Mouse (Mus musculus): ENCODE measurements at regions not wholly inside any gene's neighbourhood (a gene's known extent, or its start where the extent isn't known, plus 50 kb on each side); places are given as distances from the start of the nearest gene placed in this dataset.

- no peak overlapping the region for H3K4me2 ChIP-seq (ENCODE audit: low read depth, low read length)
- no peak overlapping the region for H3K9ac ChIP-seq (ENCODE audit: low read length)
- H3K4me1 ChIP-seq (replicated peaks; ENCODE audit: control insufficient read depth, insufficient read depth, low read length): no peaks in the 10 kb centered on the region
- no peaks in the 10 kb centered on the region for H3K27me3 ChIP-seq (ENCODE audit: control insufficient read depth, insufficient read depth, low read depth, low read length)
- no peak overlapping the region for H3K27ac ChIP-seq (ENCODE audit: low read length)
- ATAC-seq (ENCODE audit: low read depth): no peak
- H3K36me3 ChIP-seq (ENCODE audit: control insufficient read depth, insufficient read depth, low read length): no peaks in the 10 kb centered on the region
- no peaks in the 10 kb centered on the region for H3K9me3 ChIP-seq (ENCODE audit: control insufficient read depth, low read length)
- WGBS: 81% methylated on average over 1 of the region's 1 CpGs
- no peak overlapping the region for H3K4me3 ChIP-seq (ENCODE audit: low read length)
Measured at GRCm38 (mm10) chr1:77206535-77206934, 308.4 kb downstream of the Epha4 start.

GRCm38 (mm10) chr1:77209395-77209794 is 305.5 kb downstream of the Epha4 start:
- Histone ChIP-seq H3K4me1 (replicated peaks; ENCODE audit: control insufficient read depth, insufficient read depth, low read length) (peaks cover 8% of the 10 kb centered on the region), H3K4me2 (ENCODE audit: low read depth, low read length) (no peak overlapping the region), H3K4me3 (ENCODE audit: low read length) (no peak overlapping the region), H3K9ac (ENCODE audit: low read length) (no peak overlapping the region), H3K27ac (ENCODE audit: low read length) (no peak overlapping the region), H3K9me3 (ENCODE audit: control insufficient read depth, low read length) (no peaks in the 10 kb centered on the region), H3K36me3 (ENCODE audit: control insufficient read depth, insufficient read depth, low read length) (no peaks in the 10 kb centered on the region), H3K27me3 (ENCODE audit: control insufficient read depth, insufficient read depth, low read depth, low read length) (no peaks in the 10 kb centered on the region)
- no peak for ATAC-seq (ENCODE audit: low read depth)
- WGBS: 84% methylated on average over 3 of the region's 3 CpGs

DNA sequence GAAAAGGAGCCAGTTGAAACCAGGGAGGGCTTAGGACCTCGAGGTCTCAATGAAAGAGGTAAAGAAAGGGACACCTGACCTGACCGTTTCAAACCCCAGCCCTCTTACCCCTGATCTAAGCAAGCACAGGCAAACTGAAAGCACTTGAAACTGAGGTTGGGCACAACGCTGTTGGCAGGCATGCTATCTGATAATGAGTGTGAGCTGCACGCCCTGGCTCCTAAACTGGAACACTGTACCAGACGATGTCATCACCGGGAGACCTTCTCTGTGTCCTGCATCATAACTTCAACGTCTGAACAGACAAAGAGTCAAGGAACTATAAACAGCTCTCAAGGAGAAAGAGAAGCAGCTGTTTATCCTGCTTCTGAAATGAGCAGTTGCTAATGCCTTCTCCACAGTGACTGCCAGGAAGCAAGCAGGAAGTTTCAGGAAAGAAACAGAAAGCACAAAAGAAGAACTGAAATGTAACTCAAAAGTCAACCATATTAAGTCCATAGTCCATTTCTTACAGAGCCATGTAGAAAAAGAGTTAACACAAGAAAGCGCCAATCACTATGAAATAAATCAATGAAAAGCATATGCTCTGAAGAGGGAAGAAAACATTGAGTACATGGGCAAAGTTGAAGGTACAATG is 301.3 kb downstream of the Epha4 start:
- peak overlapping the region; percentile 44 for H3K4me2 ChIP-seq (ENCODE audit: low read depth, low read length)
- peak overlapping the region; percentile 24 for H3K9ac ChIP-seq (ENCODE audit: low read length)
- no peaks in the 10 kb centered on the region for H3K27me3 ChIP-seq (ENCODE audit: control insufficient read depth, insufficient read depth, low read depth, low read length)
- peak overlapping the region; percentile 37 for H3K27ac ChIP-seq (ENCODE audit: low read length)
- peak overlapping the region; percentile 9 for H3K4me3 ChIP-seq (ENCODE audit: low read length)
- H3K36me3 ChIP-seq (ENCODE audit: control insufficient read depth, insufficient read depth, low read length): no peaks in the 10 kb centered on the region
- ATAC-seq (ENCODE audit: low read depth): peak; percentile 92
- no peaks in the 10 kb centered on the region for H3K9me3 ChIP-seq (ENCODE audit: control insufficient read depth, low read length)
- H3K4me1 ChIP-seq (replicated peaks; ENCODE audit: control insufficient read depth, insufficient read depth, low read length): peaks cover 8% of the 10 kb centered on the region
- WGBS: 11% methylated on average over 8 of the region's 8 CpGs

DNA sequence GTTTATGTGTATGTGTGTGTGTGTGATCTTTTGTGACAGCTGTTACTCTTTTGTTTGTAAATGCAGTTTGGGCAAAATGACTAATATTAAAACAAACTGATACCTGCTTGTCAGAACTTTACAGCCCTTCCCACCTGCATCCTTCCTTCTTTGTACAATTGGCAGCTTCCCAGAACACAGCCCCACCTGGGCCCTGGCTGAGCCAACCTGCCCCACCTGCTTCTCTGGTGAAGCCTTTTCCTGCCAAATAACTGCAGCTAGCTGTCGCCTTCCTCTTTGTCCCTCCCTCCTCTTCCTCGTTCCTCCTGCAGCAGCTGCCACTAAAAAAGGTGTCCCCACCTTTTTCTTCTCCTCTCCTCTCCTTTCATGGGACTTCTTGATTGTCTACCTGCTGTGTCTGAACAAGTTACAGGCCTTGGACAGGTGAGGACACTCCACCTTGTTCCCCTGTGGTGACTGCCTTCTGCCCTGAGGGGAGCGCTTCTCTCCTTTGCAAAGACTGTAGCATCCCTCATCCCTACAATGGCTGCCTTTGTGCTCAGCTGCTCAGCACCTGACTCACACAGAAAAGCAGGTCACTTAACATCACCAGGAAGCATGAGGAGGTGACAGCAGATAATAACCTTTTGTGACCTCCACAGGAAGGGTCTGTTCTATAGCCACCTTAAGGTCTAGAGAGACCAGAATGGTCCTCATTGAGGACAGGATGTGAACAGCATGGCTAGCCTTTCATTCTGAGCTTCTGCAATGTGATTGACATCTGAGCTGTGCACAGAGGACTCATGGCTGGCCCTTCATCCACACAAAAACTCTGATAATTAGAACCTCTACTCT is 295.2 kb downstream of the Epha4 start:
- H3K27me3 ChIP-seq (ENCODE audit: control insufficient read depth, insufficient read depth, low read depth, low read length): no peaks in the 10 kb centered on the region
- no peaks in the 10 kb centered on the region for H3K9me3 ChIP-seq (ENCODE audit: control insufficient read depth, low read length)
- no peaks in the 10 kb centered on the region for H3K36me3 ChIP-seq (ENCODE audit: control insufficient read depth, insufficient read depth, low read length)
- H3K27ac ChIP-seq (ENCODE audit: low read length): no peak overlapping the region
- H3K9ac ChIP-seq (ENCODE audit: low read length): no peak overlapping the region
- peak; percentile 57; the same call in 1 of the 2 replicates for ATAC-seq (ENCODE audit: low read depth)
- no peak overlapping the region for H3K4me3 ChIP-seq (ENCODE audit: low read length)
- peaks cover 6% of the 10 kb centered on the region; the same call in 1 of the 2 replicates for H3K4me1 ChIP-seq (replicated peaks; ENCODE audit: control insufficient read depth, insufficient read depth, low read length)
- H3K4me2 ChIP-seq (ENCODE audit: low read depth, low read length): no peak overlapping the region
- WGBS: 66% methylated on average over 3 of the region's 3 CpGs

GRCm38 (mm10) chr1:77220322-77220590 is 294.6 kb downstream of the Epha4 start:
- ATAC-seq (ENCODE audit: low read depth): no peak

DNA sequence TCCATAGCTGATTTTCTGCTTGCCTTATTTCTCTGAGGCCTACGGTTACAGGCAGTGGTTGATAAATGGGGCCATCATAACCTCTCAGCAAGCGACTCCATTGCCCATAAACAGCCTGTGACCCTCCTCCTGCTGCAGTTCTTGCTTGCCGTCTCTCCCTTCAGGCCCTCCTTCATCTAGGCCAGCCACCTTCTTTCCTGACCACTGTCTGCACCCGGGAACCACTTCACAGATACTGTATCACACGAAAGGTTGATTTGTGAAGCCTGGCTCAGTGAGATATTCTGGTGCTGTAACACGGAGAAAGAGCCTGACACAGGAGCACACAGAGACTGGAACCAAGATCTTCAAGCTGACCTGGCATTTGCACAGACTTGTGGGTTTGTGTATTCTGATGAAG is 294.1 kb downstream of the Epha4 start:
- Histone ChIP-seq H3K4me1 (replicated peaks; ENCODE audit: control insufficient read depth, insufficient read depth, low read length) (peaks cover 6% of the 10 kb centered on the region; the same call in 1 of the 2 replicates), H3K4me3 (ENCODE audit: low read length) (no peak overlapping the region), H3K27me3 (ENCODE audit: control insufficient read depth, insufficient read depth, low read depth, low read length) (no peaks in the 10 kb centered on the region), H3K36me3 (ENCODE audit: control insufficient read depth, insufficient read depth, low read length) (no peaks in the 10 kb centered on the region), H3K4me2 (ENCODE audit: low read depth, low read length) (no peak overlapping the region), H3K27ac (ENCODE audit: low read length) (no peak overlapping the region), H3K9me3 (ENCODE audit: control insufficient read depth, low read length) (no peaks in the 10 kb centered on the region), H3K9ac (ENCODE audit: low read length) (no peak overlapping the region)
- 47% methylated on average over 6 of the region's 6 CpGs for WGBS
- no peak for ATAC-seq (ENCODE audit: low read depth)

More at GRCm38 (mm10) chr1:77220322-77220590, 294.6 kb downstream of the Epha4 start:
- H3K36me3 ChIP-seq (ENCODE audit: control insufficient read depth, insufficient read depth, low read length): no peaks in the 10 kb centered on the region
- no peak overlapping the region for H3K9ac ChIP-seq (ENCODE audit: low read length)
- no peak overlapping the region for H3K27ac ChIP-seq (ENCODE audit: low read length)
- H3K4me2 ChIP-seq (ENCODE audit: low read depth, low read length): no peak overlapping the region
- no peaks in the 10 kb centered on the region for H3K27me3 ChIP-seq (ENCODE audit: control insufficient read depth, insufficient read depth, low read depth, low read length)
- WGBS: 43% methylated on average over 1 of the region's 1 CpGs
- H3K4me3 ChIP-seq (ENCODE audit: low read length): no peak overlapping the region
- no peaks in the 10 kb centered on the region for H3K9me3 ChIP-seq (ENCODE audit: control insufficient read depth, low read length)
- H3K4me1 ChIP-seq (replicated peaks; ENCODE audit: control insufficient read depth, insufficient read depth, low read length): peaks cover 6% of the 10 kb centered on the region; the same call in 1 of the 2 replicates

GRCm38 (mm10) chr1:77221900-77222299 is 293.0 kb downstream of the Epha4 start:
- H3K9me3 ChIP-seq (ENCODE audit: control insufficient read depth, low read length): no peaks in the 10 kb centered on the region

GRCm38 (mm10) chr1:77226546-77226945 is 288.3 kb downstream of the Epha4 start:
- Histone ChIP-seq H3K4me2 (ENCODE audit: low read depth, low read length) (0 out of 2 replicates have a peak overlapping the region, but pooled peaks have one; percentile 30), H3K36me3 (ENCODE audit: control insufficient read depth, insufficient read depth, low read length) (no peaks in the 10 kb centered on the region), H3K27ac (ENCODE audit: low read length) (peak overlapping the region; percentile 76), H3K9me3 (ENCODE audit: control insufficient read depth, low read length) (no peaks in the 10 kb centered on the region), H3K4me3 (ENCODE audit: low read length) (no peak overlapping the region), H3K9ac (ENCODE audit: low read length) (no peak overlapping the region), H3K27me3 (ENCODE audit: control insufficient read depth, insufficient read depth, low read depth, low read length) (no peaks in the 10 kb centered on the region), H3K4me1 (replicated peaks; ENCODE audit: control insufficient read depth, insufficient read depth, low read length) (peaks cover 7% of the 10 kb centered on the region)
- 6% methylated on average over 4 of the region's 4 CpGs for WGBS
- peak; percentile 48; the same call in 1 of the 2 replicates for ATAC-seq (ENCODE audit: low read depth)

More at GRCm38 (mm10) chr1:77221900-77222299, 293.0 kb downstream of the Epha4 start:
- no peaks in the 10 kb centered on the region for H3K27me3 ChIP-seq (ENCODE audit: control insufficient read depth, insufficient read depth, low read depth, low read length)
- H3K27ac ChIP-seq (ENCODE audit: low read length): no peak overlapping the region
- H3K4me3 ChIP-seq (ENCODE audit: low read length): no peak overlapping the region
- 81% methylated on average over 2 of the region's 2 CpGs for WGBS
- no peak overlapping the region for H3K4me2 ChIP-seq (ENCODE audit: low read depth, low read length)
- no peak overlapping the region for H3K9ac ChIP-seq (ENCODE audit: low read length)
- ATAC-seq (ENCODE audit: low read depth): no peak
- H3K4me1 ChIP-seq (replicated peaks; ENCODE audit: control insufficient read depth, insufficient read depth, low read length): peaks cover 11% of the 10 kb centered on the region
- H3K36me3 ChIP-seq (ENCODE audit: control insufficient read depth, insufficient read depth, low read length): no peaks in the 10 kb centered on the region

DNA sequence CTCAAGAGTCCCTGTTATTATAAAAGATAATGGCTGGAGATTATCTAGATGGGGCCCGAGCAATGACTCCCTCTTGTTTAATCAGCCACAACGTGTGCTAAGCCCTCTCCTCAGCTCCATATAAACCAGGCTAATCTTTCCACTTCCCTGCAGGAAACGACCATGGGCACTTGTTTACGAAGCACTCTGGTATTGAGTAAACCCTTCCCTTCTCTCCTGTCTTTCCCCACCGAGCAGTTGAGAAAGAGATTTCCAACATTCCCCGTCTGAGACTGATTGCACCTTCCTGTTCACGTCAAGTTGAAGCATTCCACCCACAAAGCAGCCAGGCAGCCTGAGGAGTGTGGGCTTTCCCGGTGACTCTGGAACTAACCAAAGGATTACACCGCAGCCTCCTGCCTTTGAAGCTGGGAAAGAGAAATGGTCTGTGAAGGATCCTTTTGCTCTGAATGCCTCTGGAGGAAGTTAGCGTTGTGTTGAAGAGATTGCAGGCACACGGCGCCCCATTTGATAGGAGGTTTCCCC is 287.8 kb downstream of the Epha4 start:
- peak; percentile 89 for ATAC-seq (ENCODE audit: low read depth)
- Histone ChIP-seq H3K36me3 (ENCODE audit: control insufficient read depth, insufficient read depth, low read length) (no peaks in the 10 kb centered on the region), H3K4me3 (ENCODE audit: low read length) (no peak overlapping the region), H3K9ac (ENCODE audit: low read length) (peak overlapping the region; percentile 6; the same call in 1 of the 2 replicates), H3K9me3 (ENCODE audit: control insufficient read depth, low read length) (no peaks in the 10 kb centered on the region), H3K4me2 (ENCODE audit: low read depth, low read length) (peak overlapping the region; percentile 37; the same call in 1 of the 2 replicates), H3K4me1 (replicated peaks; ENCODE audit: control insufficient read depth, insufficient read depth, low read length) (peaks cover 7% of the 10 kb centered on the region), H3K27me3 (ENCODE audit: control insufficient read depth, insufficient read depth, low read depth, low read length) (no peaks in the 10 kb centered on the region), H3K27ac (ENCODE audit: low read length) (peak overlapping the region; percentile 76)
- WGBS: 3% methylated on average over 12 of the region's 12 CpGs

Data from lung, embryonic 16.5 days (tissue).